Mouse (Mus musculus): ENCODE data around the gene Smug1. TPM values are rescaled to one million over a fixed set of nuclear protein-coding genes. Genes with fewer than 3 reads are reported as not detected.

The Smug1 gene
- 10 to 100 TPM; 12.7 to 14.1 TPM for total RNA-seq (2021)

DNA sequence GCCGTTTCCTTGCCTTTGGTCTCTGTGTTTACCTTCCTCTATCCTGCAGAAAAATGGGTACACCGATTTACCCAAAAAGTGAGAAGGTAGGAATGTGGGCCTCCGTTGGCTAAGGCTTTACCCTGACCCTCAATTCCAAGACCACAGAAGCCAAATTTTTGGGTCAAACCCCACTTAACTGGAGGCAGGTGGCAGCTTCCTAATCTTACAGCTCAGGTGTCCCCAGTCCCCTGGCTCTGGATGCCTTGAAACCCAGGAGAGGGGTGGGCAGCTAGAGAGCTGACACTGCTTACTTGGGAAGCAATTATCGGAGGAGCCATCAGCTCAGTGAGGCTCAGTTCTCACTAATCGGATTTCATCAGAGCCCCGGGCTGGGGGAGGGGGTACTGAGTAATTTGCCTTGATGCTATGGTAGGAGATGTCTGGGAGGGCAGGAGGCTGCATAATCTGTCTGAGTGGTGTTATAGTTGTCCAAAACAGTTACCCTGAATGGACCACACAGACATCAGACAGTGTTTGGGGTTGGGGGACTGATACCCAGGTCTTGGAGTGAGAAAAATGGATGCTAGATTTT lies at the start of gene Smug1:
Smug1 (minus strand) TSS at position 51 of the 574 bp plus-strand sequence.
- no peak for DNase-seq

DNA sequence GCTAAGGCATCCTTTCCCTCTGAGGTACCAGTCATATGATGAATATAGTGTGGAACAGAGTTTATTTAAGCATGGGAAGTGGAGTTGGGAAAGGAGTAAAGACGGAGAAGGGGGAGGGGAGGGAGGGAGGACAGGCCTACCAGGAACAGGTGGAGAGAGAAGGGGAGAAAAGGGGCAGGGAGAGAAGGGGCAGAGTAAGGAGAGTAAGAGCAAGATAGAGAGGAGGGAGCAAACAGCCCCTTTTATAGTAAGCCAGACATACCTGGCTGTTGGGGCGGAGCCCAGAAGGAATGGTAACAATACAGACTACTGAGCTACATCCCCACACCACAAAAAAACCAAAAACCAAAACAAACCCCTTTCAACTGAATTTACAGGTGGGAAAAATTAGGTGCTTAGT lies 49.2 kb upstream of the Smug1 start:
- DNase-seq: no peak

DNA sequence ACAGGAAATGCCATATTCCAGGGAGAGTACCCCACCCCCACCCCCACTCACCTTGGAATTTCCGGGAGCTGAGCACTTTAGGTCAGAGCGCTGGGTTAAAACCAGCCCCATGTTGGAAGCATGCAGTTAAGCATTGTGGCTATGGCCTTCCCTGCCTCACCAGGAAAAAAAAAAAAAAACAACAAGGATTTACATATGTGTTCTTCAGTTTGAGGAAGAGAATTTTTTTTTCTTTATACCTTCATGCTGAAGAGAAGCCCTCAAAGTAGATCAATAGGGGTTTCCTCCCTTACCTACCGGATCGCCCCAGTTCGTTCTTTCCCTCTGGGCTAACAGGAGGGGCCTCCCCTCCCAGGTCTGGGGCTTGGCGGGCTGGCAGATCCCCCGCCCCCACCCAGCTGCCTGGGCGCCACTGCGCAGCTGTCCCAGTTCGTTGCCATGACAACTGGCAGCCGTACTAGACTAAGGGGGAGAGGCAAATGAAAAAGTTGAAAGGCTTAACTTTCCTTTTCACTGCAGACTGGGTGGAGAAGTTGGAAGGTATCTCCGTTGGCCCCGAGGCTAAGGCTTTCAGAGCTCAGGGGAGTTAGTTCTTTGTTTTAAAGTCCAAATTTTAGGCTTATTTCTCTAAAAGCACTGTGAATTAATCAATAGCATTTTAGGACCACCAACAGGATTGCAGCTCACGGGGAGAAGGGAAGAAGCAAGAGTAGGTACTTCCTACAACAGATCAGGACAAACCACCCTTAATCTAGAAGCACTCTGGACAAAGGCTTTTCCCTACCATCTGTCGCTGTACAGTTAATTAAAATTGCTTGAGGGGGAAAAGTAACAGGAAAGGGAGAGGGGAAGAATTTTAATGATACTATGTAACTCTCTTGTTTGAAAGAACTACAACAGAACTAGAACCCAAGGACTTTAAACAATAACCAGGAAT lies 48.3 kb upstream of the Smug1 start:
- peak; percentile 90 for DNase-seq

DNA sequence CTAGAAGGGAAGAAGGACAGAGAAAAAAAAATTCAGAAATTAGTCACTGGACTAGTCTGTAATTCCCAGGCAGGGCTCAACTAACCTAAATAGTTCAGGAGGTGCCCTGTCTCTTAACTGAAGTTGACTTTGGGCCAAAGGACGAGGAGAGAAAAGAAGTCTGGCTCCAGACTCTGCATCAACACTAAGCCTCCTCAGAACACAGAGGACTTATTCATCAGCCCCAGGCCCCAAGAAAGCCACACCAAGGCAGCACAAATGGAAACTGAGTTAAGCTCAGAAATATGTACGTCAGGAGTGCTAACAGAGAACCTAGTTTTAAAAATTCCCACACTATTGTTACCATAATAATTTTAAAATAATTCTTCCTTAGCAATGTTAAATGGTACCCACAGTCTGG lies 47.3 kb upstream of the Smug1 start:
- no peak for DNase-seq

DNA sequence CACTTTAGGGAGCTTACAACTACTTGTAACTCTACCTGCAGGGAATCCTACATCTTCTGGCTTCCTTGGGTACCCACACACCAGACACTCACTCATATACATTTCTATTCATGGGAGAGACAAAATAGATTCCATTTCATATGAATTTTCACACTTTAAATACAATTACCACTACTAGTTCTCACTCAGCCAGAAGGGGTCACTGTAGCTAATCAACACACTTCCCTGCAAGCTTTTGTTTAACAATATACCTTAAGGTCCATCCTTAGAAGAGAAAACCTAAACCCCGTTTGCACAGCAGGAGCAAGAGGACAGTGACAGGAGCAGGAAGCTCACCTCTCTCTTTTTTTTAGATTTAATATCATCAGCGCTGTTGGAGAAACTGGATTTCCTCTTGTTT lies 38.3 kb upstream of the Smug1 start:
- DNase-seq: no peak

DNA sequence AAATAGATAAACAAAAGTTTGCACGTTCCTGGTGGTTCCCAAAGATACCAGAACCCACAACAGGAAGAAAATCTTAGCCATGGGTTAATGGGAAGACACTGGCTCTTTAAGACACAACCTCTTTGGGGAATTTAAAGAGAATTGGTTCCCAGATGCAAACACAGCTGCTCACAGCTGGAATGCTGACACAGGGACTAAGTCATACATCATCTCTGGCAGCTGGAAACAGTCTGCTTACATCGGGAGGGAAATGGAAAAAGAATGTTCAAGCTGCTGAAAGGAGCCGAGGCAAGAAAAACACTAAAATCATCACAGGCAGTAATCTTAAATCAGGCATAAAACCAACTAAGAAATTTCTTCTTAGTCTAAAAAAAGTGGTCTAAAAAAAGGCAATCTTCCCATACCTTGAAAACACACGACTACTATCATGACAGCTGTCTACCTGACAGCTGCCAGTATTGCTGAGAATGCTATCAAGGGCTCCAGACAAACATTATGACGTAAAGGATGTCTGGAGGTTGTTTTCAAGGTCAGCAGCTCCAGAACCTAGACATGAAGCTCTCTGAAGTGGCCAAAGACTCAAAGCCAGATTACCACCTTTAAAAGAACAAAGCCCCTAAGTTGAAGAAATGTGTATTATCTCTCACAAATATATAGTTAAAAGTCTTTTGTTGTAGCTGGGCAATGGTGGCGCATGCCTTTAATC lies 35.3 kb upstream of the Smug1 start:
- DNase-seq: peak; percentile 76

DNA sequence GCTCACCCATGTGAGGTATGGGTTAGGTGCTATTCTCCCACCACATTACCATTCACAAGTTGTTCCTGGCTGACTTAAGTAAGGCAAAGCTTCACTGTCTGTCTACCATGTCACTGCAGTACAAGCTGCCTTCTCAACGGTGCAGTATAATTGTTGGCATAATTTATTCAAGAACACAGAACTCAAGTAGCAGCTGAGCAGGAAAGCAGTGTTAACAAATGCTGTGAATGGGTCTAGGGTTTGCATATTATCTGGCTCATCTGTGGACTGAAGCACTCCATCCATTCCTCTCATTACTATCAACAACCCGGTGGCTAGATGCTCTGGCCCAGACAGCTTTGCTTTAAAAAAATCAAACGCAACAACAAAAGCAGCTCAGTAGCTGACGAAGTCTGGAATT lies 30.9 kb upstream of the Smug1 start:
- no peak for DNase-seq

DNA sequence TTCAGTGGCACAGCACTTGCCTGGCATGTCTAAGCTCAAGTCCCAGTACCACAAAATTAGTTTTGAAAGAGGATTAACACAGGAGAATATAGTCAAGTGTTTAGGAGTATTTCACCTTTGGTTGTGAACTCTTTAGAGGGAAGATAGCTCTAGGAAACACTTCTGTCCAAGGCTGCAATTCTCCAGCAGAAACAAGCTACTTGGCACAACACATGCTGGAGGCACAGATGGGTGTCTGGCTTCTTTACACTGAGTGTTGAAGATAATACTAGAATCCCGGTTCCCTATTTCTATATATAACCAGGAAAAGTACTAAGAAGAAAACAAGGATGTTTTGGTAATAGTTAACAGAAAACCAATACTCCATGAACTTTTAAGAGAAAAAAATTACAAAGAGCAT lies 29.9 kb upstream of the Smug1 start:
- DNase-seq: no peak

DNA sequence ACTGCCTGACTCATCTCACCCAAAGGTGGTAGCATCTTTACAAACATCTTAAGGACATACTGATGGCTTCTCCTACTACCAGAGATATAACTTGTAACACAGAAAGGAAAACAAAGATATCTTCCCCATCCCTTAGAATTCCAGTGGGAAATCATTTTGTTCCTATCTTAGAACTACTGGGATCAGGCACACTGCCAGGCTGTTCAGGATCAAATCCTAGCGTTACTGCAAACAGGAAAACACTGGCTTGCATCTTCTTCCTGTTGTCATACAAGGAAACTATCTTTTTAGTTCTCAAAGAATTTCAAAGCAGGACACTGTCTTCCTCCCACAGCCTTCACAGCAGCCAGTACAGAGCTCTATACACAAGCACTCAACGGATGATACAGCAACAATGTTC lies 26.7 kb upstream of the Smug1 start:
- DNase-seq: no peak

DNA sequence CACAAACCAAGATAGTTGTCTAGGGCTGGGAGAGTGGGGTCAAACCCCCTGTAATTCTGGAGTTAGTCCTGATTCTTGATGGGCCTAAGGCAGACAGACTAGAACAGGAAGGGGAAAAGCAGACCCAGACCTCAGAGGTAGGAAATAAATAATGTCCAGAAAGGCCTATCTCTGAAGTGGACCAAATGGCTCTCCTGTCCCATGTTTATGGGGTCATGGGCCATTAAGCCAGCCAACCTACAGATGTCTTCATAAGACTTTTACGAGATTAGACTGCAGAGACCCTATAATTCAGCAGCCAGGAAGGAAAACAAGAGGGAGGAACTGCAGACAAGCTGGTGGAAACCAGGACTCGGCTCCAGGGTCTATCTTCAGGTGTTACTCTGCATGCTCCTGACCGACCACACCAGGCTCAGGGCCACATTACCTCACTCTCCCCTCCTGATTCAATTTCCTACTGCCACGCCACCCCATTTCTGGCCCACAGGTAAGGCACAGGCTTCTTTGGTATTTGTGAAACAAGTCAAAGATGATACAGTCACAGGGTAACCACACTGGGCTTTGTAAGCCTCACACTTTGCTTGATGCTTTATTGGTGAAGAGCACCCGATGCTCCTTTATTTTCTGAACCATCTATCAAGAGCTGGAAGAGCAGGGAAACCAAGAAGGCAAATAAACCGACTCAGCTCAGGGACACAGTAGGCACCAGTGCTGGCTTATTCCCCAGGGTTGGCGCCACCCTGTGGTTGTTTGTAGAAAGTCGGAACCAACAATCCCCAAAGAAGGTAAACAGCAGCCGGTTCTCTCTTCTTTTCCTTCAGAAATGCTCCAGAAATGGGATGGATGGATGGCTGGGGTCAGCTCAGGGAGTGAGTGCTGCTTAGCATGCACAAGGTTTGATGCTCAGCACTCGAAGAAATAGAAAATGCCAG lies 23.9 kb upstream of the Smug1 start:
- peak; percentile 69 for DNase-seq

DNA sequence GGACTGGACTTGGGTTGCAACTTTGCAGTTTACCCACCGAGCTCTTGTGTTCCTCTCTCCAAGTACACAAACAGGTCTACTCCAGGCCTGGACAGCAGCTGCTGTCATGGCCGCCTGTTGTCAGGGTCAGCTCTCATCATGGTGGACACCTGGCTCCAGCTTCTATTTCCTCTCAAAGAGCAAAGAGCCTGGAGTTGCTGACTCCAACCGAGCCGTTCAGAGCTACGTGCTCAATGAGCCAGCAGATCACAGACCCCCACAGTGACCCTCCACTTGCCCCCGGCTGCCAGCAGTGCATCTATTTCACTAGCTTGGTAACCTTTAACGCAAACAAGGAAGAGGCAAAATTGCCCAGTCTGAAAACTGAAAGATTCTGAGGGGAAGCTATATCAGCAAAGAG lies 23.2 kb upstream of the Smug1 start:
- no peak for DNase-seq

DNA sequence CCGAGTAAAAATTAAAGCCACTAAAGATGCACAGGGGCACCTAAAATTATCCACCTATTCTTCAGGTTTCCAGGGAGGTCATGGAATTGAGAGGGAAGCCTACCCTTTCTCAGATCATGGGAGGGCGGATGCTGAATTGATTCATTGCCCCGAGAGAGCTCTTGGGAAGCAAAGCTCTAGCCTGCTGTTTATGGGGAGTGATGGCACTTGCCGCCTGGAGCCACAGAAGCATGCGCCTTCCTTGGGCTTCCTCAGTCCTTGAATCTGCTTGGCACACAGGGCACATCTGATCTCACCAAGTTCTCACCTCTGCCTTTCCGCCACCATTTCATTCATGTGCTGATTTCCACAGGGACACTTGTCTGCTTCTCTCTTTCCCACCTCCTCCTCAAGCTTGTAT lies 20.9 kb upstream of the Smug1 start:
- no peak for DNase-seq

DNA sequence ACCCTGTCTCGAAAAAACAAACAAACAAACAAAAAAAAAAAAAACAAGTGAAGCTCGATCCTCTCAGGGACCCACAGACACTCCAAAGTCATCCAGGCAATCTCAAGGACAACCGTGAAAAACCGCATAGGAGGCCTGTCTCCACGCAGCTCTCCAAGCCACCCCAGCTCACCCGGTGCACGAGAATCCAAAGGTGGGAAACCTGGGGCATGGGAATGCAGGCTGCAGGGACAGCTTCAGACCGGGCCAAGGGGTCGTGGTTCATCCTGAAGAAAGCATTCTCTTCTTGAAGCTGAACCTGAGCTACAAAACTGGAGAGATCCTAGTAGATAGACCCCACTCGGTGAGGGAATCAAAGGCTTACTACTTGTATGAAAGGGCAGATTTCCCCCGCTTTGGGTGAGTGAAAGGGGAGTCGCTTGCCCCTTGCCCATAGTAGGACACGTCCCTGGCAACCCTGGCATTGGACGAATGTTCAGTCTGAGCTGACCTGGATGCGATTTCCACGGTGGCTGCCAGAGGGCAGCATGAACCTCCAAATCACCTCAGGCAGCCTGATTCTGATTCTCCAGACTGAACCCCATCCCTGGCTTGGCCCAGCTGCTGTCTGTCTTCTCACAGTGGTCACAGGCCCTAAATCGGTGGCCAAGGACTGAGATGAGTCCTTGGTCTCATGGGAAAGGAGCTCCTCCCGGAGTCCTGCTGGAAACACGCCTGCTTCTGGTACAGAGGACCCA lies 18.7 kb upstream of the Smug1 start:
- DNase-seq: peak; percentile 76

DNA sequence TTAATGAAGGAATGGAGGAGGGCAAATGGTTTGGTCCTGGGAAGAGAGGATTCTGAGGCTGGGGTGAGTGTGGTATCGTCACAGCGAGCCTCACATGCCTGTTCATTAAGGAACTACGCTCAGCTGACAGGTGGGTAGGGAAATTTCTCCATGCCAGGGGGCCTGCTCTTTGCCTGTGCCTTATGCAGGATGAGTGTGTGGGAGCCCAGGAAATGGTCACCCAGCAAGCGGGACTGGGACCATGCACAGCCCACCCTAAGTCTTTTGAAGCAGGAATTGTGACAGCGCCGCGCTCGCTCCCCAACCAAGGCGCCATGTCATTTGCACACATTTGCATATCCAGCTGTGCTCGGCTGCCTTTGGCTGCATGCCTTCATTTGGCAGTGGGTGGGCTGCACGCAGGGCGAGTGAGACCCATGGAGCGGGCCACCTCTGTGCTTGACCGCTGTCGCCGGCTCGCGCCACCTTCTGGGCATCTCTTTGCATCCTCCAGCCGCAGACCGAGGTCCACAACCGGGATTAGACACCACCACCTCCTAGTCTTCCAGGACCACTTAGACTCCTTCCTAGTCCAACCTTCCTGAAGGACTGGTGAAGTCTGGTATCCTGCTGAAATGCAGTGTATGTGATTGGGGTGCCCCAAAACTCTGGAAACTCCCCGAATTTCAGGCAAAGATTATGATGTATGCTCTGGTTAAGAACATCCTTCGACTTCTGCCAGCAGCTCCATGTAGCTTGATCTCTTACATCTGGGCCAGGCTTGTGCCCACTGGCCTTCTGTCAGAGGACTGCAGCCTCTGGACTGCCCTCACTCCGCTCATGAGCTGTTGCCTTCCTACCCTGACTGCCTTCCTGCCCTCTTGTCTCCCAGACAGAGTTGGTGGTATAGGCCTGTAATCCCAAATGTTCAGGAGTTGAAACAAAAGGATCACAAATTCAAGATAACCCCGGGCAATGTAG lies 17.0 kb upstream of the Smug1 start:
- peak; percentile 57 for DNase-seq

DNA sequence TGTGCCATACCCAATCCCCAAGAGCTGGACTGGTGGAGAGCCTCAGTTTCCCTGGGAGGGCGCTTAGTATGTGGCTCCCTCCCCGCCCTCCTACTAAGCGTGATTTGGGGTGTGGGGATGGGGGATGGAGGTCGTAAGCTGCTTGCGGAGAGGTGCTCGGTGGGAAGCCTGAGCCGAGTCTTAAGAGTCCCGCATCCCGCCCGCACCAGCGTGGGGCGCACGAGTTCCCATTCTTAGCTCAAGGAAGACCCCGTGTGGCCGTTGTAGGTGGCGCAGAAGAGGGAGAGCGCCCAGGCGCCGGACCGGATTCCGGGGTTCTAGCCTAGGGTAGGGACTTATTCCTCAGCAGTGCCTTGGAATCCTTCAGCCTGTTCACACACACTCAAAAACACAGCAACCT lies 16.2 kb upstream of the Smug1 start:
- peak; percentile 79 for DNase-seq

DNA sequence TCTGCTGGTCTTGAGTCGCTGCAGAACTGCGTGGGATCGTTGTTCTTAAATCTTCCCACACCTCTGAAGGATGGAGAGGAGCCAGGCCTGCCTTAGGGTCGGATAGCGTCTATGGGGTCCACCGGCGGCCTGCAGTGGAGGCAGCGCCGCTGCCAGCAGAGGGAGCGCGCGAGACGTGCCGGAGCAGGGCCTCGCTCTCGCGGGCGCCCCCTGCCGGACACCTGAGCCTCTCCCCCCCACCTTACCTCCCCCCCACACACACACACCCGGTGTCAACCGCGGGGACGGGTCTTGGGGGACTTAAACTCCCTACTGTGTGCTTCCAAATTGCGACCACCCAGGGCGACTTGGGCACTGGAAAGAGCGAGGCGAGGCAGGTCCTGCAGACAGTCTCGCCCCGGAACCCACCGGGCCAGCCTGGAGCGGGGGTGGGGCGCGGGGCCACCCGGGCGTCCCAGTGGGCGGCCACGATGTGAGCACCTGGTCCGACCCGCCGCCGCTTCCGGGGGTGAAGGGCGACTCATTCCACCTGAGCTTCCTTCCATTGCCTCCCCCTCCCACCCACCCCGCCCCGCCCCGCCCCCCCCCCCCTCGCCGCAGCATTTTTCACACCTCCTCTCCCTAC lies 15.4 kb upstream of the Smug1 start:
- DNase-seq: peak; percentile 90

DNA sequence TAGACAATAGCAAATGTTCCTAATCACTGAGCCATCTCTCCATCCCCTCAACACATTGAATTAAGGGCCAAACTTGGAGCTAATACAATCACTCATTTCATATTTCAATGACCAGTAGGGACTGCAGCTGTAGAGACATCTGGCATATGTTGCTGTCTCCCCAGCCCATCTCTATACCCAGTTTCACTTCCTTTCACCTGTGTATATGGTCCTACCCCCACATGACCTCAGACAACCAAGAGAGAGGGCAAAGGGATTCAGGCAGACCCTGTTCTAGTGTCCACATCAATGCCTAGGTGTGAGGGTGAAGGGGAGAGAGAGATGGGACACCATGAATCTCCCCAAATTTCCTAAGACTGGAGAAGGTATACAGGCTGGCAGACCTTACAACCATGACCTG lies 13.5 kb upstream of the Smug1 start:
- DNase-seq: no peak

DNA sequence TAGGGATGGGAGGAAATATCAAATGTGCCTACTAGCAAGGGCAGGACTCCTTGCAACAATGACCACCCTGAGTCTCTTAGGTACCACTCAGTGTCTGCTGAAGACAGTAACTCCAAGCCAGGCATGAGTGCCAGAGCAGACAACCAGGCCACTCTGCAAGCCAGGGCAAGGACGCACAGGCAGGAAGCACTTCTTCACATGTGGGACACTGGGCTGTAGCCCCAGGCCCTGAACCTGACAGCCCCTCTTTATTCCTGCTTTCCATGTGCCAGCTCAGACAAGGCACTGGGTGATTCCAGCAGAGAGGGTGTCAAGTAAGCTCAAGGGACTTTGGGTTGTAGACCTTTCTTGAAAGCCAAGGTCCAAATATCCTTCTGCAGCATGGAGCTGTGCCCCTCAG lies 11.9 kb upstream of the Smug1 start:
- DNase-seq: peak; percentile 4

DNA sequence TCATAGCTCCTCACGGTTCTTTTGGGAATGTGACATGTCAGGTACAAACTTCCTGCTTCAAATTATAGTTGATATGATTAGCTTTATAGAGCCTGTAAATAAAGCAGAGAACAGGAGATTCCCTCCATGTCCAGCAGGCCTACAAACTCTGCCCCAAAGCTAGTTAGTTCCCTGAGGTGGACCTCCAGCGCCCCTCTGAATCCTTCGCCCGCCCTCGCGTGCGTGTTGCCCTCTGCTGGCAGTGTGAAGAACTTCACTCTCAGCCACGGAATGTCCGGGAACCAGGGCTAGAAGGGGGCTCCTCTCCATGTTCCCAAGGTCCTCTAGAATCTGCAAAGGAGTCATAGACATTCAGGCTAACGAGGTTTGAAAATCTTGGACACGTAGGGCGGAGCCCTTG lies 11.2 kb upstream of the Smug1 start:
- peak; percentile 66 for DNase-seq

DNA sequence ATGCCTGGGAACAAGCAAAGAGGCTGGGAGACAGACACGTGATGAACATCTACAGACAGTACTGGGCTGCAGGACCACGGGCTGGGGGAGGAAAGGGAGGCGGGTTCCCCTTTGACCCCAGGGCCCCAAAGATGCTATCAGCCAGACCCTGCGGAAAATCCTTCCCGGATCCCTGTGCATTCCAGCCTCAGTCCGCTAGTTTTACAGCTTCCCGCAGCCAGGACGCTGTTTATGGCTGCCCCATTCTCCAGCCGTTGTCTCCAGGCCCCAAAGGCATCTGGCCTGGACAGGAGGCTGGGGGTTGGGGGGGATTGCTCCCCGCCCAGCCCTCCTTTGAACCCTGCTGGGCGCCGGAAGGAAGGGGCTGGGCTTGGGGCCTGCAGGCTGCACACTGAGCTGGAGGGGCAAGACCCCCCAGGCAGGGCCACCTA lies 10.7 kb upstream of the Smug1 start:
- DNase-seq: no peak

All from heart, postnatal 4 days (tissue).